1 mouse cellular context compared by ENCODE assay signal in genomic region chr1:171478968-171479367, GRCm38 (mm10).
TF ChIP-seq lines count a peak whose summit lies in the region.

No protein-coding gene starts in this region.

TF ChIP-seq in MEL, 35 proteins besides CTCF, POLR2A, EP300 and RAD21 (continued from another document):
- TF ChIP-seq TBP (IDR thresholded peaks at IDR 0.05; ENCODE audit: low read depth, low read length), result no peak
- TF ChIP-seq HCFC1 (IDR thresholded peaks at IDR 0.05; ENCODE audit: low read depth, low read length), result 0 out of 2 replicates have a peak, but pooled peaks have one; percentile 21
- TF ChIP-seq RCOR1 (IDR thresholded peaks at IDR 0.05; ENCODE audit: low read depth, low read length), result no peak
- no peak for TF ChIP-seq GABPA (IDR thresholded peaks at IDR 0.05; ENCODE audit: low read depth, low read length)
- no peak for TF ChIP-seq MAFK (IDR thresholded peaks at IDR 0.05; ENCODE audit: borderline replicate concordance, low read depth, low read length)
- no peak for TF ChIP-seq NRF1 (IDR thresholded peaks at IDR 0.05; ENCODE audit: insufficient read depth, low read depth, low read length, poor library complexity, severe bottlenecking)
- TF ChIP-seq E2F4 (IDR thresholded peaks at IDR 0.05; ENCODE audit: borderline replicate concordance, low read depth, low read length), result no peak
TF ChIP-seq in MEL: peak in this region for 6.
